Mouse (Mus musculus) adrenal gland, postnatal 14 days (tissue): ENCODE results near the gene Ribc2. TPM values are rescaled to one million over a fixed set of nuclear protein-coding genes. Genes with fewer than 3 reads are reported as not detected.

Experiments used
- DNase-seq: peaks from one replicate; pipeline ENCODE4 v3.0.0; 2021; ENCODE audit warnings: mixed read lengths
- long read RNA-seq, 2 experiments: library from polyadenylated mRNA; stranded (forward); transcript quantifications; one replicate each; pipeline ENCODE4 v2.0.0; 2021
- total RNA-seq: library from RNA; stranded (reverse); gene quantifications from 2 replicates; pipeline ENCODE4 v1.2.3, GENCODE M21; 2021

Gene Ribc2
- not detected in 2 replicates for total RNA-seq
- long read RNA-seq, experiment 1 = 0 reads
- long read RNA-seq, experiment 2 = 0 reads

GRCm38 (mm10) chr15:85131275-85132192 is at the start of gene Ribc2, which contains the start of gene Smc1b:
Ribc2 (plus strand) TSS chr15:85132078.
Smc1b (minus strand) TSS chr15:85131964.
- peak; percentile 77 for DNase-seq

DNA sequence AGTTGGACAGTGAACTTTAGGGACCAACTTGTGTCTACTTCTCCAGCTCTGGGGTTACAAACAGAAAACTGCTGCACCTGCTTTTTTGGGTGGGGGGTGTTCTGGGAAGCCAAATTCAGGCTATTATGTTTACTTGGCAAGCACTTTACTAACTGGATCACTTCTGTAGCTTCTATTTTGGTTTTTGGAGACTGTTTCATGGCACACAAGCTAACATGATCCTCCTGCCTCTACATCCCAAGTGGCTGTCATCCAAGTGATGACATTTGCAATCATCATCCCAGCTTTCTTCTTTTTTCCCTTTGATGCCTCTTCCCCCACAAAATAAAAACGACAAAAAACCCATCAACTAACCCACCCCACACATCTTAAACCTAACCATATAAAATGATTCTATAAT is 46.2 kb upstream of the Ribc2 start:
- DNase-seq = no peak

DNA sequence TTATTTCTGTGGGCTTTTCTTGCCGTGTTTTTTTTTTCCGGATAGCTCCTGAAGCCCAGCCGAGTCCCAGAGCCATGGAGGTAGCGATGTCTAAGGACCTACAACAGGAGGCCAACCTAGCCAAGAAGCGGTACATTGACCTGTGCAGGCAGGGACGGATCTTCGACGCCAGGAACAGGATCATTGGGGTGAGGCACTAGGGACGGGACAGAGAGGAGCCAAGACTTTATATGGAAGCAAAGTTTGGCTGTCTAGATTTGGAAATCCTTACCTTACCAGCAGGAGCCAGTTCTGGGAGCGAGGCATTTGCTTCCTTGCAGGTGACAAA is 279 bp downstream of the Ribc2 start:
- no peak for DNase-seq

DNA sequence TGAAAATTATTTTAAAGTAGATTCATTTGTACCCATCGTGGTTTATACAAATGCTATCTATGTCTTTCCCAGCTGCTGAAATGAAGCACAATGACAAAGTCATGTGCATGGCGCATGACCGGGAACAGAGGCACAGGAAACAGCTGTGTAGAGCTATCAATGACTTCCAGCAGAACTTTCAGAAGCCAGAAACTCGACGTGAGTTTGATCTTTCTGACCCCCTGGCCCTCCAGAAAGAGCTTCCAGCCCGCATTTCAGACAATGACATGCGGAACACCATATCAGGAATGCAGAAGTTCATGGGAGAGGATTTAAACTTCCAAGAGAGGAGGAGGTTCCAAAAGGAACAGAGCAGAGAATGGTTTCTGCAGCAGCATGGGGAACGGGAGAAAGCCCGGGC is 3.3 kb downstream of the Ribc2 start:
- DNase-seq = no peak

GRCm38 (mm10) chr15:85141290-85141689 is 9.4 kb downstream of the Ribc2 start:
- DNase-seq = no peak

- no peak for DNase-seq
These were observed 10.6 kb downstream of the Ribc2 start for GRCm38 (mm10) chr15:85142441-85142840.

- DNase-seq = no peak
These were observed 11.3 kb downstream of the Ribc2 start for GRCm38 (mm10) chr15:85143161-85143560.

- DNase-seq = no peak
These were observed 11.9 kb downstream of the Ribc2 start for GRCm38 (mm10) chr15:85143747-85144146.

- no peak for DNase-seq
These were observed 12.4 kb downstream of the Ribc2 start for GRCm38 (mm10) chr15:85144249-85144648.

- peak; percentile 84 for DNase-seq
These were observed 19.6 kb downstream of the Ribc2 start for GRCm38 (mm10) chr15:85151433-85151918.

DNA sequence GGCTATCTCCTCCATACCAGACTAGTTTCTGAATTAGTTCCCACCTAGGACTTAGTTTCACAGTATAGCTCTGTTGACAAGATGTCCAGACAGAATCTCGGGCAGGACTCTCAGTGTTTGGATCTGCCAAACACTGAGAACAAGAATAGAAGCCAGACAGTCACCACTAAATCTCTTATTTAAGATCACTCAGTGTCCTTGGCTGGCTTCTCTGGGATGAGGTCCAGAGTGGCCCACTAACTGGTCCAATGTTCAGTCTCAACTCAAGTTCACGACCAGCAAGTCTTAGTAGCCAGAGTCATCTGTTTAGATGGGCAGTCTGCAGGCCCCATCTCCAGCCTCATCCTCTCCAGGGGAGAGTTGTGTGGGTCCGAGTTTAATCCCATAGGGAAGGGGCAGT is 20.7 kb downstream of the Ribc2 start:
- no peak for DNase-seq

DNA sequence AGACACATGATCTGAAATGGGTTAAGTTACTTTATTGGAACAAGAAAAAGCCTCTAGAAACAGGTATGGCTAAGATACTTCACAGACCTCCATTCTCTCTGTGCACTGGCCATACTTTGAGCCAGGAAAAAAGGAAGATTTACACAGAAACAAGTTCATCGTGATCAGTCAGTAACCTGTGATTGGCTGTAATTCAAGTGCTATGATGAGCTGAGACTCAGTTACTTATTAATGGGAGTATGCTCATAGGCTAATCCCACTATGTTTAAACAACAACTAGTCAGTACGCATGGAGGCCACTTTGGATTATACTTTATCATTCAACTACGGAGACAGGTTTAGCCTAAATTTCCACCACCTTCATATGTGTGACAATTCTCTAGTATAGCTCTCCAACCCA is 22.2 kb downstream of the Ribc2 start:
- no peak for DNase-seq

DNA sequence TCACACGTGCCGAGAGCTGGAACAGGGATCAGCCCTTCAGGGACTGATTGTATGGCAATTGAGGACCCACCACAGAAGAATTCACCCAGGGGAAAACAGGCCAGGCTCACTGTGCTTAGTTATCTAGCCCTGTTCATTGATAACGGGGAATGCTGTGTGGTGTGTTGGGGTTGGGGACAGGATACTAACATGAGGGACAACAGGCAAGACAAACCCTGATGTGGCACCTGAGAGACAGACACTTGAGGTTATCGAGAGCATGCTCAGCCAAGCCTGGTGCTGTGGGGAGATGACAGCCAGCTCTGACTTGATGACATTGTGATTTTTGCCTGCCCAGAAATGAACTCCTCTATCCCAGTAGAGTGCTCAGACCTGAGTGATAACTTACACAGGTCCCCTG is 24.3 kb downstream of the Ribc2 start:
- DNase-seq = no peak

- DNase-seq = no peak
These were observed 29.5 kb downstream of the Ribc2 start for GRCm38 (mm10) chr15:85161416-85161815.

DNA sequence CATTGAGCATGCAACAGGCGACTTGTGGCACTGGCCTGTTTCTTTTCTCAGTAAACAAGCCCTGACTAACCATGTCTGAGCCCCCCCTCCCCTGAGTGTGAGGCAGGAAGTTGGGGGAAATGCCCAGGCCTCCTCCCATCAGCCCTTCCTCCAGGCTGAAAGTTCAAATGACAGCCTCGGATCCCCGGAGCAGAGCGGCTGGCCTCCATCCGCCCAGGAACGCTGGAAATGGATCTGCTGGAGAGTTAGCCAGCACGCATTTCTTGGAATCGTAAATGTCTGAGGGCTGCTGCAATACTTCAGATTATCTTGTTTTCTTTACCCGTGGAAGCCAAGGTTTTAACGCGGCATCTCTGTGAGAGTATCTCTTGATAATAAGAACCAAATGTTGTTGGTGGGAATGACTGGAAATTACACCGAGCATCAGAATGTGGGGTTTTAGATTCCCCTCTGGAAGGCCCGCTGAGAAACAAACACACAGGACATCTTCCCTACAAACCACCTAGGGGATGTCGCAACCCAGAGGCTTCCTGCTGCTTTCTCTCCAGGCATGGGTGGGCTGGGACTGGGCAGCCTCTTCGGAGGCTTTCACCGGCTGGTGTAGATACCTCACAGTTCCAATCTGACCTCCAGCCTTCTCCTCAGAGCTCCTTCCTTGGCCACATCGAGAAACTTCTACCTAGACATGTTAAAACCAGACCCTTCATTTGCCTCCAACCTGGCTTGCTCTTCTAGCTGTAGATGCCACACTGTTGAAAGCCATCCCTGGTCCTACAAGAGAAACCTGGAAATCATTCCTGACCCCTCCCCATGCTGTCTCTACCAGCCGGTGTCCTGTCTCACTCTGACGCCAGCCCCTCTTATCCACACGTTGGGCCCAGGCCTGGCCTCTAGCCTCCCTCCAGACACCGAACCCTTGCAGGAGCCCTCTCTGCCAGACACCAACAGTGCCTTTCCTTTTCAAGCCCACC is 31.1 kb downstream of the Ribc2 start:
- peak; percentile 10 for DNase-seq

- DNase-seq = no peak
These were observed 34.6 kb downstream of the Ribc2 start for GRCm38 (mm10) chr15:85166433-85166933.

GRCm38 (mm10) chr15:85167086-85167679 is 35.3 kb downstream of the Ribc2 start:
- DNase-seq = no peak

- DNase-seq = no peak
These were observed 40.2 kb downstream of the Ribc2 start for GRCm38 (mm10) chr15:85172054-85172453.

GRCm38 (mm10) chr15:85173425-85173824 is 41.5 kb downstream of the Ribc2 start:
- DNase-seq = no peak

GRCm38 (mm10) chr15:85174060-85174459 is 42.2 kb downstream of the Ribc2 start:
- no peak for DNase-seq

- DNase-seq = peak; percentile 46
These were observed 45.7 kb downstream of the Ribc2 start for GRCm38 (mm10) chr15:85177576-85177975.

- DNase-seq = no peak
These were observed 46.3 kb downstream of the Ribc2 start for GRCm38 (mm10) chr15:85178172-85178571.
